Mouse (Mus musculus): ENCODE data around the gene Tmtc2. TPM values are rescaled to one million over a fixed set of nuclear protein-coding genes. Genes with fewer than 3 reads are reported as not detected.

The Tmtc2 gene
- total and polyA plus RNA-seq, 3 experiments: not detected

DNA sequence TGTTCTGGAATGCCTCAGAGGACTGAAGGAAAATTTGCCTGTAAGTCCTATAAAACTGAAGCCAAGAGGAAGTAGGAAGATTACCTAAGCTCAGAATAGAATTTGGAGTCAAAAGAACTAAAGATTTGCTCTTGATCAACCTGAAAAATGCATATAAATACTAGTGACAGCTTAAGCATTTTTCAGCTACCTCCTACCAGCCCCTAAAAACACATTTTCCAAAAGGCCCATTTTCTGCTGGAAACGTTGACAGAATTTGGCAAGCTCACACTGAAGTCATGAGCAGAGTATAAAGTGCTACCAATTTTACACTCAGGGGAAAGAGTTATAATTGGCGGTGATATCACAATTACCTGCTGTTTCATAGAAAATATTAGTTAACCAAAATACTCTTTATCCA, 285.8 kb downstream of the Tmtc2 start:
- H3K27me3 ChIP-seq (replicated peaks): no peaks in the 10 kb centered on the region
- H3K9me3 ChIP-seq (replicated peaks; ENCODE audit: low read length): peaks cover 48% of the 10 kb centered on the region
- dilution Hi-C loops (cut with MboI; ENCODE audit: extremely low pct_ligation_motif_present, extremely low pct_unique_long_range_greater_than_20kb, low sequenced_read_pairs) (no loop called here), in situ Hi-C loops (cut with MboI; ENCODE audit: low pct_ligation_motif_present, low pct_unique_long_range_greater_than_20kb, low sequenced_read_pairs) (no loop called here)
- no peak for DNase-seq (ENCODE audit: extremely low read depth)
- H3K9ac ChIP-seq (ENCODE audit: insufficient read depth, low read depth): no peak overlapping the region
- H3K4me3 ChIP-seq (replicated peaks in 1 of 3; ENCODE audit: low read depth in 2 of 3, low read length in 2 of 3, poor library complexity in 1 of 3): no peak overlapping the region
- H3K4me2 ChIP-seq (ENCODE audit: insufficient read depth, low read depth, poor library complexity, severe bottlenecking): no peak overlapping the region
- no peak for TF ChIP-seq BHLHE40 (IDR thresholded peaks at IDR 0.05; ENCODE audit: low read depth, low read length)
- TF ChIP-seq ZKSCAN1 (IDR thresholded peaks at IDR 0.05; ENCODE audit: borderline replicate concordance, low read depth, low read length): no peak
- TF ChIP-seq NELFE (IDR thresholded peaks at IDR 0.05; ENCODE audit: low read depth, low read length): no peak
- TF ChIP-seq ETS1 (conservative IDR thresholded peaks at IDR 0.05; ENCODE audit: low read depth, low read length): no peak
- TF ChIP-seq IRF4 (IDR thresholded peaks at IDR 0.05; ENCODE audit: low read depth, low read length): no peak
- no peak for TF ChIP-seq POLR2A (IDR thresholded peaks at IDR 0.05; ENCODE audit: low read depth, low read length)
- TF ChIP-seq E2F4 (IDR thresholded peaks at IDR 0.05; ENCODE audit: insufficient replicate concordance, low read depth, low read length): no peak
- H3K79me2 ChIP-seq (replicated peaks; ENCODE audit: control insufficient read depth, extremely low read depth, insufficient read depth, poor library complexity, severe bottlenecking): no peaks in the 10 kb centered on the region
- H3K27ac ChIP-seq (ENCODE audit: insufficient read depth, low read depth): no peak overlapping the region
- no peaks in the 10 kb centered on the region for H3K36me3 ChIP-seq (replicated peaks in 1 of 2; ENCODE audit: control insufficient read depth in 1 of 2, insufficient read depth in 1 of 2, low read length in 1 of 2)
- no peaks in the 10 kb centered on the region for H3K4me1 ChIP-seq (ENCODE audit: control insufficient read depth in 1 of 2, insufficient read depth in 2 of 2)

GRCm38 (mm10) chr10:105287575-105287974, 286.7 kb downstream of the Tmtc2 start:
- Histone ChIP-seq H3K36me3 (replicated peaks in 1 of 2; ENCODE audit: control insufficient read depth in 1 of 2, insufficient read depth in 1 of 2, low read length in 1 of 2) (no peaks in the 10 kb centered on the region), H3K4me3 (replicated peaks in 1 of 3; ENCODE audit: low read depth in 2 of 3, low read length in 2 of 3, poor library complexity in 1 of 3) (no peak overlapping the region), H3K27ac (ENCODE audit: insufficient read depth, low read depth) (no peak overlapping the region), H3K9ac (ENCODE audit: insufficient read depth, low read depth) (no peak overlapping the region), H3K27me3 (replicated peaks) (no peaks in the 10 kb centered on the region), H3K9me3 (replicated peaks; ENCODE audit: low read length) (peaks cover 46% of the 10 kb centered on the region), H3K79me2 (replicated peaks; ENCODE audit: control insufficient read depth, extremely low read depth, insufficient read depth, poor library complexity, severe bottlenecking) (no peaks in the 10 kb centered on the region), H3K4me1 (ENCODE audit: control insufficient read depth in 1 of 2, insufficient read depth in 2 of 2) (no peaks in the 10 kb centered on the region), H3K4me2 (ENCODE audit: insufficient read depth, low read depth, poor library complexity, severe bottlenecking) (no peak overlapping the region)
- DNase-seq (ENCODE audit: extremely low read depth): no peak
- TF ChIP-seq ZNF384 (IDR thresholded peaks at IDR 0.05; ENCODE audit: low read depth, low read length) (no peak), MAX (IDR thresholded peaks at IDR 0.05; ENCODE audit: low read length) (no peak), PAX5 (IDR thresholded peaks at IDR 0.05; ENCODE audit: low read length) (no peak), JUND (conservative IDR thresholded peaks at IDR 0.05; ENCODE audit: low read depth, low read length) (no peak), KAT2A (IDR thresholded peaks at IDR 0.05; ENCODE audit: insufficient replicate concordance, low read length) (no peak), POLR2AphosphoS2 (IDR thresholded peaks at IDR 0.05; ENCODE audit: low read depth, low read length) (no peak), CHD1 (IDR thresholded peaks at IDR 0.05; ENCODE audit: low read depth, low read length) (no peak), SIN3A (IDR thresholded peaks at IDR 0.05; ENCODE audit: low read length) (no peak), MXI1 (IDR thresholded peaks at IDR 0.05; ENCODE audit: low read depth, low read length) (no peak), TBP (conservative IDR thresholded peaks at IDR 0.05; ENCODE audit: low read depth, low read length) (no peak), ETS1 (conservative IDR thresholded peaks at IDR 0.05; ENCODE audit: low read depth, low read length) (no peak), MEF2A (IDR thresholded peaks at IDR 0.05; ENCODE audit: borderline replicate concordance, low read depth, low read length) (no peak), POLR2A (IDR thresholded peaks at IDR 0.05; ENCODE audit: low read depth, low read length) (no peak), USF2 (conservative IDR thresholded peaks at IDR 0.05; ENCODE audit: low read depth, low read length) (no peak), USF1 (IDR thresholded peaks at IDR 0.05; ENCODE audit: low read depth, low read length) (no peak), UBTF (IDR thresholded peaks at IDR 0.05; ENCODE audit: low read depth, low read length) (no peak)
- in situ Hi-C loops (cut with MboI; ENCODE audit: low pct_ligation_motif_present, low pct_unique_long_range_greater_than_20kb, low sequenced_read_pairs): no loop called here
- dilution Hi-C loops (cut with MboI; ENCODE audit: extremely low pct_ligation_motif_present, extremely low pct_unique_long_range_greater_than_20kb, low sequenced_read_pairs): no loop called here

All from CH12.LX (cell line).